Mouse (Mus musculus) ES-Bruce4 (cell line): ENCODE data around the gene Adprh. TPM values are rescaled to one million over a fixed set of nuclear protein-coding genes. Genes with fewer than 3 reads are reported as not detected.

Experiments used
- H3K27ac ChIP-seq: 2 replicates; pipeline ENCODE4 v1.5.1; 2012; ENCODE audit warnings: low read length, inconsistent platforms; ENCODE audit not compliant: insufficient read depth
- H3K27me3 ChIP-seq: 2 replicates; pipeline ENCODE4 v1.6.1; 2012; ENCODE audit warnings: mild to moderate bottlenecking, low read length, inconsistent platforms; ENCODE audit not compliant: control insufficient read depth, poor library complexity, insufficient read depth, severe bottlenecking
- H3K36me3 ChIP-seq: 2 replicates; pipeline ENCODE4 v1.6.1; 2012; ENCODE audit warnings: inconsistent platforms, mild to moderate bottlenecking, low read length, moderate library complexity; ENCODE audit not compliant: control insufficient read depth, poor library complexity, insufficient read depth, severe bottlenecking
- H3K4me1 ChIP-seq: one replicate; pipeline ENCODE4 v1.8.1; 2011; ENCODE audit warnings: low read length; ENCODE audit not compliant: control insufficient read depth, insufficient read depth
- H3K4me3 ChIP-seq: 2 replicates; pipeline ENCODE4 v1.5.1; 2011; ENCODE audit warnings: low read depth, mild to moderate bottlenecking, low read length
- H3K9ac ChIP-seq: 2 replicates; pipeline ENCODE4 v1.6.1; 2012; ENCODE audit warnings: low read depth, mild to moderate bottlenecking, inconsistent platforms; ENCODE audit not compliant: poor library complexity, severe bottlenecking
- H3K9me3 ChIP-seq: replicated peaks from 2 replicates; pipeline ENCODE4 v1.6.1; 2012; ENCODE audit warnings: mild to moderate bottlenecking, low read length, inconsistent platforms; ENCODE audit not compliant: control insufficient read depth, poor library complexity, insufficient read depth, severe bottlenecking
- CTCF ChIP-seq: IDR thresholded peaks from one replicate; pipeline ENCODE4 v1.8.1; 2011; ENCODE audit warnings: low read depth, low read length
- EP300 ChIP-seq: IDR thresholded peaks from 2 replicates; pipeline ENCODE4 v1.6.1; 2011; ENCODE audit warnings: low read depth, low read length; ENCODE audit not compliant: insufficient read depth
- POLR2A ChIP-seq: IDR thresholded peaks from one replicate; pipeline ENCODE4 v1.8.1; 2011; ENCODE audit warnings: low read length; ENCODE audit not compliant: insufficient read depth
- polyA plus RNA-seq: library from polyadenylated mRNA; stranded (reverse); fragments of >200 nt; gene quantifications from 2 replicates; pipeline ENCODE4 v1.2.4, GENCODE M21; 2011; ENCODE audit warnings: low read depth; ENCODE audit not compliant: missing spikeins, insufficient read depth, insufficient read length

Gene Adprh
- polyA plus RNA-seq, 1 experiment = 50.7 TPM

DNA sequence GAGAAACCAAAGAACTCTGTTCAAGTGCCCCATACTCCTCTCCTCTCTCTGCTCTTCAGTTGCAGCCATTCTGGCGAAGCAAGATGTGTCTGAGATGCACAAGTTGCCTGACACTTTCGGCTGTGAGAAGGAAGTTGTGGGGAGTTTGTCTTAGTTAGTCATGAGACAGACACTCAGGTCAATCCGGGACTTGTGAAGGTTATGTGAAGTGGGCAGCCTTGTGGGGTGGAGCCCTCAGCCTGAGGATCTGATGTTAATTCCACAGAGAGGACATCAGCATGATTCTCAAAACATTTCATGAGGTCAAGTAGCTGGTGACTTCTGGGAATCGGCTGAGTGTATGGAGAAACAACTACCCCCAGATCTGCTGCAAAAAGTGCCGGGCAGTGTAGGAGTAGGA lies 10.9 kb downstream of the Adprh start:
- Histone ChIP-seq H3K36me3 (peaks cover 18% of the 10 kb centered on the region), H3K4me3 (no peak overlapping the region)
- no peak for TF ChIP-seq POLR2A
- no peak for TF ChIP-seq CTCF
- no peak for TF ChIP-seq EP300

DNA sequence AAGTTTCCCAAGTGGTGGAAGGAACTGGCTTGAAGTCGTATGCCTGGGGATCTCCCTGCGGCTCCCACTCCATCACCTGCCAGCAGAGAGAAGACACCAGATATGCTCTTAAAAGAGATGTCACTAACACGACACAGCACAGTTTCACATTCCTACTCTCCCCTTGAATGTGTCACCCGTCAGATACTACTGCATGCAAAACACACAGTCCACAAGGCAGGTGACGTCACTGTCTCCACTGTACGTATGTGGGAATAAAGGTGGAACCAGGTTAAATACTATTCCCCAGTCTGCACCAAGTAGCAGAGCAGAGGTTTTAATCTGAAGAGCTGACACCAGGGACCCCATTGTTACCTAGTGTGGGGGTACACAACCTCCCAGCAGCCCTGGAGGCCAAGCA lies 12.1 kb downstream of the Adprh start:
- Histone ChIP-seq H3K9ac (no peak overlapping the region), H3K36me3 (peaks cover 10% of the 10 kb centered on the region), H3K9me3 (peaks cover 14% of the 10 kb centered on the region), H3K4me1 (no peaks in the 10 kb centered on the region), H3K27ac (no peak overlapping the region), H3K4me3 (no peak overlapping the region), H3K27me3 (no peaks in the 10 kb centered on the region)
- TF ChIP-seq CTCF (no peak), POLR2A (no peak), EP300 (no peak)

More for the DNA sequence above, 10.9 kb downstream of the Adprh start:
- Histone ChIP-seq H3K9ac (no peak overlapping the region), H3K27ac (no peak overlapping the region), H3K4me1 (no peaks in the 10 kb centered on the region), H3K27me3 (no peaks in the 10 kb centered on the region), H3K9me3 (peaks cover 17% of the 10 kb centered on the region)

DNA sequence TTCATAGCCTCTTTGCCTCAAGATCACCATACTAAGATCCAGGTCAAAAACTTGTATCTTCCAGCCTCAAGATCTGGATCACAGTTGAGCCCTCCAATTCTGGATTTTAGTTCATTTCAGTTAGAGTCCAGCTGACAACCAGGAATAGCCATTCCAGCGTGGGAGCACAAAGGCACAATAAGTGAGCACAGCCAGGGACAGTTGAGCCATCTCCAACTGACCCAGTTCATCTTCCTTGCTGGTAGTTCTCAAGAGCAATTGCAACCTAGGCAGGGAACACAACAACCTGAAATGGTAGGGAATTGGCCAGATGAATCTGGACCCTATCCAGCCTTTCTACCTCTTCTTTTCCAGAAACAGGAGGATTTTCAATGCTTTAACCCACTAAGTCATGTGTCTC lies 13.3 kb downstream of the Adprh start:
- Histone ChIP-seq H3K9ac (no peak overlapping the region), H3K27me3 (no peaks in the 10 kb centered on the region), H3K9me3 (peaks cover 1% of the 10 kb centered on the region; the same call in 1 of the 2 replicates), H3K4me3 (no peak overlapping the region), H3K27ac (no peak overlapping the region), H3K4me1 (no peaks in the 10 kb centered on the region), H3K36me3 (no peaks in the 10 kb centered on the region)
- TF ChIP-seq CTCF (no peak), POLR2A (no peak), EP300 (no peak)

DNA sequence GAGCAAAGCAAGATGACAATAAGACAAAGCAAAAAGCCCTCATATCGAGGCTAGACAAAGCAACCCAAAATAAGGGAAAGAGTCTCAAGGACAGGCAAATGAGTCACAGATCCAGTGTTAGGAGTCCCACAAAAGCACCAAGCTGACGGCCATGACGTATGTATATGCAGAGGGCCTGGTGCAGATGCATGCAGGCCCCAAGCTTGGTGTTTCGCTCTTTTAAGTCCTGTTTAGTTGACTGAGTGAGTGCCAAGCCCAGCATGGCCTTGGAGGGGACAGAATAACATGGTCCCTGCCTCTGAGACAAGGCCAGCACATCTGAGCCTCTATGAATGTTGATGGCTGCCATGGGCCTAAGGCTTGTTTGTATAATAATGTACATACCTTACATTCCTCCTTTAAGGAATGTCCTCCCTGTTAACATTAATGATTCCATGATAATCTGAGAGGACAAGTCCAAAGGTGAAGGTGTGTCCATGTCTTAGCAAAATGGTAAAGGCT lies 18.2 kb downstream of the Adprh start:
- Histone ChIP-seq H3K4me3 (no peak overlapping the region), H3K27me3 (no peaks in the 10 kb centered on the region), H3K4me1 (peaks cover 4% of the 10 kb centered on the region), H3K36me3 (no peaks in the 10 kb centered on the region), H3K9ac (no peak overlapping the region), H3K9me3 (no peaks in the 10 kb centered on the region), H3K27ac (no peak overlapping the region)
- TF ChIP-seq CTCF (no peak), POLR2A (no peak), EP300 (no peak)

DNA sequence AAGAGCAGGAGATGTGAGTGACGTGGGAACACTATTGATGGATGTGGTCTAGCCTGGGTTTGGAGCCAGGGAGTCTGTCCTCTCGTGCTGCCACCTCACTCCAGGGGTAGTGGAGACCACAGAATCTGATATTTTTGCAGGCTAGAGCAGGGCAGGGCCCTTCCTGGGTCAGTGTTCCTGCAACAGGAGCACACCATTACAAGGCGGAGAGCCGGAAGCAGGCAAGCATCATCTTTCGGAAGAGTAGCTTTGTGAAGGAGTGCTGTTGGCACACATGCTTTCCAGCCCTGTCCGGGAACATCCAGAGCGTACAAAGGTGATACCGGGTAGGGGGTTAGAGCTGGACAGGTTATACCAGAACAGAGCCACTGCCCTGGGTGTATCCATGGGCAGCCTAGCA lies 19.0 kb downstream of the Adprh start:
- TF ChIP-seq CTCF (no peak), EP300 (no peak), POLR2A (no peak)
- Histone ChIP-seq H3K27me3 (no peaks in the 10 kb centered on the region), H3K27ac (no peak overlapping the region), H3K9ac (no peak overlapping the region), H3K4me1 (peaks cover 4% of the 10 kb centered on the region), H3K36me3 (no peaks in the 10 kb centered on the region), H3K9me3 (no peaks in the 10 kb centered on the region), H3K4me3 (no peak overlapping the region)

DNA sequence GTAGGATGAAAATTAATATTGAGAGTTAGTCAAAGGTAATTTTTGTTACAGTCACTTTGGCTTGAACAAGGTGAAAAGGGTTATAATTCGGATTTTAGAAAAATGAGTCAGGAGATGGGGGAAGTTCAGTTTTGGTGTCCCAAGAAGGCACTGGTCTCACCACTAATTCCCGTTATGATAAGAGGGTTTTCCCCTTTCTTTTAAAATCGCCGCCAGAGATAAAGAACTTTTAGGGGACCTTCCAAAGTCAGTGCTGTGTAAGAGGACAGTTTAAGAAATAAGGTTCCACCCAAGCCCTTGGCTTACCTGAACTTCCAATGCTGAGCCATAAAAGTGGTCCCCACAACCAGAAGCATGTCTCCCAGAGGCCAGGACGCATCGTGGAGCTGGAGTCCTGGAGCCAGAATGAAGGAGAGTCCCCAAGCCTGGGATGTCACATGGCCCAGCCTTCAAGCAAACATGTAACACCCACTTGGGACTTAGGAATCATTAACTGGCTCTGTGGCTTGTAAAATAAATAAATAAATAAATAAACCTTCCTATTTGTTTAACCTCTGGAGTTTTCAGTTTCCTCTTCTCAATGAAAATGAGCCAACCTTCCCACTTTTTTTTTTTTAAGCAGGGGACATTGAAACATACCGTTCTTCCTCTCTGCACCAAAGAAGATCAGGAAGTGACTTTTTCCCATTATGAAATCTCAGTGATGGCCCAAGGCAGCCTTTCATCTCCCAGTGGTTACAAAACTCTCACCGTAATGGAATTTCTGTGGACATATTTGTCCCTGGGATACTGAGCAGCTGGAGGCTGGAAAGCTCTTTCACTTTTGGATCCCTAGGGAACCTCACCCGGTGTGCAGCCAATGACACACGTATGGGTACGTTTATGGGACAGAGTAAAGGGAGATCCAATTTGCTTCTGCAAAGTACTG lies 19.7 kb downstream of the Adprh start, which contains the start of gene Pla1a:
TSS of gene Pla1a (minus strand) at position 648 of the 928 bp plus-strand sequence.
- H3K36me3 ChIP-seq = no peaks in the 10 kb centered on the region
- 0 out of 2 replicates have a peak within 1 kb of the TSS, but pooled peaks have one; percentile 7 for H3K27ac ChIP-seq
- no peak for TF ChIP-seq CTCF
- TF ChIP-seq EP300 = no peak
- TF ChIP-seq POLR2A = no peak
- no peaks in the 10 kb centered on the region for H3K27me3 ChIP-seq
- no peak within 1 kb of the TSS for H3K9ac ChIP-seq
- no peak within 1 kb of the TSS for H3K4me3 ChIP-seq
- H3K4me1 ChIP-seq = peaks cover 4% of the 10 kb centered on the region
- no peaks in the 10 kb centered on the region for H3K9me3 ChIP-seq
